Mouse (Mus musculus) left cerebral cortex, adult 9 months (tissue): ENCODE measurements at regions not wholly inside any gene's neighbourhood (a gene's known extent, or its start where the extent isn't known, plus 50 kb on each side); places are given as distances from the start of the nearest gene placed in this dataset.
"Not testable (repeated sequence)": the region's sequence is repeated elsewhere in the genome, so short reads cannot be mapped to it uniquely, and the experiment has no call there.

ENCODE experiments used
- DNase-seq, 2 experiments: peaks; one replicate each; pipeline ENCODE4 v3.0.0; 2022; ENCODE audit warnings: low spot score in 2 of 2

DNA sequence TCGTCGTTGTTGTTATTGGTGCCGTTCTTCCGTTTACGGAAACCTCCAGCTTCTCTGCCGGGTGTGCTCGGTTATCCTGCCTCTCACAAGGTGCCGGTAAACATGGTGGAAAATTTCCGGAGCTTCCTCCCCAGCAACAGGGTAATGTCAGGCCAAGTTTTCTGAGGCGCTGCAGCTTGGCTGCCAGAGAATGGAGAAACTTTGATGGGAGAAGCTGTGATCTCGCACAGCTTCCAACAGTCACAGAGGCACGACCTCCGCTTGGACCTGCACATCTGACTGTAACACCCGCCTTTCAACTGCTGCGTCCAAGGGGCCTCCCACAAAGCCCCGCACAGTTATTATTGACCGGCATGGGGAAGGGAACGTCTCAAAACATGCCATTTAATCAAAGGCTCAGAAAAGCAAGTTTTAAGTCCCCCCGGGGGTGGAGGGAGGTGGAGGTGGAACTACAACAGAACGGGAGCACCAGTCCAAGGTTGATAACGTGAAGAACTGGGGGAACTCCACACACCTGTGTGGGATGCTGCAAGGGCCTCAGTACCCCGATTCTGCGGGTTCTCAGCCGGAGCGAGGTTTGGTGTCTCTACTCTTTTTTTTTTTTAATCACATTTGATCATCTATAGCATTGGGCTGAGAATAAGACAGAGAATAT lies 299.1 kb downstream of the Vrk1 start:
- no peak for DNase-seq

DNA sequence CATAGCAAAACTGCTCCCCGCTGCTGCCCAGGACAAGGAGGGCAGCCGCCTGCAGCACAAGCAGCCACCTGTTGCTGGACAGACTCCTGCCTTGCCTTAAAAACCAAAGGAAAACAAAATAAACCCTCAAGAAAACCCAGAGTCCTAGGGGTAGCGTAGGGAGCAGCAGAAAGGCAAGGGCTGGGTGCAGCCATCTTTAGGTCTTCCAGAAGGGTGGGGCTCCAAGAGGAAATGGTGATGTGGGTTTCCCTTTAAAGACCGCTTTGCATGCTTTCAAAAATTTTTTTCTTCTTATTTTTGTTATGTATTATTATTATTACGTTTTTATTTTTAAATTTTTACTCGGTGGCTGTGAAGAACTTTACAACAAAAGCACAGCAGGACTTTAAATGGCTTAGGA lies 300.1 kb downstream of the Vrk1 start:
- no peak for DNase-seq

DNA sequence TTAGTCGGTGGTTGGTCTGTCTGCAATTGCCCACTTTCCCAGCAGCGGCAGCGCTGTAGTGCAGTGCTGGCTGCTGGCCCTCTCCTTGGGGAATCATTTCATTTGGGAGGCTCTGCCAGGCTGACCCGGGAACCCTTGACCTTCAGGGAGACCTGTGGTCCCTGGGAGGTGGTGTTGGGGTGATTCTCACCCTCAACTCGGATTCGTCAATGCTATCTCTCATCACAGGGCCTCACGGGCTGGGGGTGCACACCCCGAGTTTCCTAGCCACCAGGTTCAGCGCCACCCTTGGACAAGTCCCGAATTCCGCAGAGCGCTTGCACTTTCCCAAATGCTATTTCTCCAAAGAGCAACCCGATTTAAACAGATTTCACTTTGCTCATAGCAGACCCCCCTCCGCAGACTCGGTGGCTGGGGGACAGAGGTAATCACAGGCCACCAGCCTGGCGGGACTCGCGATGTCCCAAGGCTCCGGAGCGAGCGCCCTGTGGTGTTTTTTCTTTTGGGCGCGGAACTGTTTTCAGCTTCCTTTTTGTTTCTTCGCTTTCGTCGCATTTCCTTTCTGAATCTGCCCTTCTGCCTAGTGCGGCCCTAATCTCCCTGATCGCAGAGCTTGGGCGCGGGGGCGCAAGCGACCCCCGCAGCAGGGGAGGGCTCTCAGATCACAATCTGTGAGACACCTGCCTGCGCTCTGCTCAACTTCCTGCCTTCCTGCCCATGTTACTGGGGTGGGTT lies 300.7 kb downstream of the Vrk1 start:
- no peak for DNase-seq

DNA sequence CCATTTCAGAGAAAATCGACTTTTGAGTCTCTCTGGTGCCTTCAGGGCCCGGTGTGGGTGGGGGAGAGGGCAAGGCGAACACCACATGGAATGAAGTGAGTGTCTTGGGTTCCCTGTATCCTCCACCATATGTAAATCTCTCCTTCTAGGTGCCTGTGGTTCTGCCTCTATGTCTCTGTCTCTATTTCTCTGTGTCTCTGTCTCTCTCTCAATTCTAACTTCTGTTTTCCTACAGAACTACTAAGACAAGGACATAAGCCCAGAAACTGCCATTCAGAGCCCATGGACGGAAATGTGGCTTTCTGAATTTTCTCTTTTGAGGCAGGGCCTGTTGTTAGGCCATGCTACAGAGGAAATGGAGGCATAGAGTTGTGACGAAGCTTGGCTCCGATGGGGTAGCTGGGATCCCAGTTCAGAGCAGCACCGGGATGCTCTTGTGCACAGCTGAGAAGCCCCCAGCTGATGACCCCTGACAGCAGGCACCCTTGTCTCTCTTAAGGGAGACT lies 301.3 kb downstream of the Vrk1 start:
- DNase-seq: no peak

DNA sequence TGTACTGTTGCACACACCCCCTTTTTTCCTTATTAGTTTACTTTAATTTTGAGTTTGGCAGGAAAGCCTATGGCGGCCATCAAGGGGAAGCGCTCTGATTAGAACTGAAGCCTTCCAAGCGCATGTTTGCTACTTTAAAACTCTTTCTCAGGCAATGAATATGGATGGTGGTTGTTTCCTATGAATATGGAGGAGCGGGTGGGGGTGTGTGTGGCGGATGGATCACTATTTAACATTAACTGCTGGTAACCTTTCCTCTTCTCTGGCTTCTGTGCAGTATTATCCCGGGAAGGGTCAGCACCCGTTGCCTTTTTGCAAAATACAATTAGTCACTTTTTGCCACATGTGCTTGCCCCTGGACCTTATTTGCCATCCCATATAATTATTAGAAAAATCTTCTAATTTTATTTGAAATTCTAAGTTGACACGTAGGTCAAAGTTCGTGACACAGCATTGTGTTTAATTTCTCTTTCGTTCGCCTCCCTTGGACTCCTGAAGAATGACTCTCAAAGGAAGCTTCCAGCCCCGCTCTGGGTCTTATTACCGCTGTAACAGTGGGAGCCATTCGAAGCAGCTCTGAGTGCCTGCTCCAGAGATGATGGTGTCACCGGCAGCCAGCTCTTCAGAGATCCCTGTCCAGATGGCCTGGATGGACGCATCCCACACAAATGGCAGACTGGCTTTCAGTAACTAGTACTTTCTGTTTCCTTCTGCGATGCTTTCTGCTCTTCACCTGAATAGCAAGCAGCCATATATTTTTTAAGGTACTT lies 302.0 kb downstream of the Vrk1 start:
- DNase-seq: no peak

DNA sequence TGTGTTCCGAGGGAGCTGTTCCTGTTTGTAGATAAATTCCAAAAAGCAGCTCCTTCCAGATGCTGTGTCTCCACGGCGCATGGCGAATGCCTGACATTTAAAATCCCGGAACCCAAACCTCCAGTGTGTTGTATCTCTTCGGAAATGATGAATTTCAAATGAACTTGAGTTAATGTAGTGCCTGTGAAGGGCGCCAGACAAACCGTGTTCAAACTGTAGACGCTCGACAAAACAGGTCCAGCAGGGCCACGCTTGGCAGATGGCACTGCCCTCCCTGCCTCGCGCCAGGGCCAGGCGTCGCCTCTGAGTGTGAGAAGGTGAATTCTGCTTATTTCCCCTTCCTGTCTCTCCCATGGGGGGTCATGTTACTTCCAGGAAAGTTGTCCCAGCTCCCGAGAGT lies 307.7 kb downstream of the Vrk1 start:
- no peak for DNase-seq

DNA sequence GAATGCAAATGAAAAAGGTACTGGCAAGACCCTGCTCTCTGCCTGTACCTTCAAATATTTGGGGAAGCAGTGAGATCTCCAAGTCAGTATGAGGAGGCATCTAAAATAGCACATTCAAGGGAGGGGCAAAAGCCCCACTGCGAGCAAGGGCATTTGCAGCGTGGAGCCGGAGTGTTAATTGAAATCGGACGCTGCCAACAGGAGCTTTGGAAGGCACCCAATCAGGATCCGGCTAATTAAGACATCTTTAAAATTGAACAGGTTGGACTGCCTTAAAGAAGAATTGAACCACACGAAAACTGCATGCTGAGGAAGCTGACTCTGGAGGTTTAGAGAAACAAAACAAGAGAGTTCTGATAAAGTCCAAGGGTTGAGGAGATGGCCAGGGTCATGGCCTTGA lies 311.5 kb downstream of the Vrk1 start:
- DNase-seq: no peak

DNA sequence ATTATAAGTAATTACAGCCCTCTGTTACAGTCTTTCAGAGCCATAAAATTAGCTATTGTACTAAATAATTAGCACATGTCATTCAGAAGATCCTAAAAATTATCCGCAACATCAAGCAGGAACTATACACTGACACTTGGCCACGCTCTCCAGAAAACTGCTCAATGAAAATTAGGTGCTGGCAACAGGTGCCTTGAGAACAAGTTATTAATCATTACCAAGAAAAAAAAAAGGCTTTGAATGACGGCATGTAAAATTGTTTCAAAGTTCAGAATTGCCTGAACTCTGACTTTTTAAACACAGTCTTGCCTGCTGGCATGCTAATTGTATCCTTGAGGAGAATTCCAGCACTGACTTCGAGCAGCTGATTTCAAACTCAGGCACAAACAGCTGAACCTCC lies 316.6 kb downstream of the Vrk1 start:
- no peak for DNase-seq

DNA sequence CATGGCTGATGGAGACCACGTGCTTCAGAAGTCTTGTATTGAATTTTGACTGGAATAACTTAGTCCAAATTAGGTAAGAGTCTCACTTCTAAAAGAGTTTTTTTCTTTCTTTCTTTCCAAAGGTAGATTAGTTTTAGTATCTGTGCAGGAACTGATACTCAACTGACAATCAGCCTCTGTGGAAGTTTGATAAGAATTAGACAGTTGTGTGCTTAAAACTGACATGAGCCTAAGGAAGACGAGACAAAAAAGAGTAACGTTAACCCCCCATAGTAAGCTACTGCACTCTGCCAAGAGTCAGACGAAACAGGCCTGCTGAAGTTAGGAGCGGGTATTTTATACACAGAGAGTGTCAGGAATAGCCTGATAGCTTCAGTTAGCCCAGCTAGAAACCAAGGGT lies 317.3 kb downstream of the Vrk1 start:
- no peak for DNase-seq

DNA sequence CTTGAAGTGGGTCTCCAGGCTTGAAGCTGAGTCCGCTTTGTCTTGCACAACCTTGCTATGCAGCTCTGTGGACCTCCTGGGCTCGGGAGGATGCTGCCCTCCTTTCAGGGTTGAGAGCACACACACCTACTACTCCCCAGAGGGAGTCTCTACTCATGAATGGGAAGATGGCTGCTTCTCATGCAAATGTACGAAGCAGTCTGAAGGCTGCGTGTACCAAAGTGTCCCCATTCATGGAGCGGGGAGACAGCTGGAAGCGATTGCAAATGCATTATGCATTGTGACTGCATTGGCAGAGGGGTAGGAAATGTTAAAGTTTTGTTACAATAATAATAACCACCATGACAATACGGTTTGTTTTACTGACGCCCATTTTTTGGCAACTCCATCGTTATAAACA lies 347.8 kb downstream of the Vrk1 start:
- DNase-seq: no peak

DNA sequence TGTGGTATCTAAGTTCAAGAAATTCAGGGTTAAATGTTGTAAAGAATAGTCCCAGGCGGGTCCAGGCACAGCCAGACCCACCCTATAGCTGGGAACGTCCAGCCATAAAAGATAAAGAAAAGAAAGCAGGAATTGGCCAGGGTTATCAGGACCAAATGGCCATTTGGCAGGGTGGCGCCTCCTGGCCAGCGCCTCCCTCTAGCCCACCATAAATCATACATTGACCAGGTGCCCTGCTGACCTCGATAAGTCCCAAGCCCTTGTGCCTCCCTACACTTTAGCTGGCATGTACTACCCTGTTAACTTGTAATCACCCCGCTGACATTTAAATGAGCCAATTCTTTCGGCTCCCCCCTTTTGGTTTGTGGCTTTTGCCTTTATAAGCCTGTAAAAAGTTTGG lies 351.6 kb downstream of the Vrk1 start:
- not testable (repeated sequence) for DNase-seq

DNA sequence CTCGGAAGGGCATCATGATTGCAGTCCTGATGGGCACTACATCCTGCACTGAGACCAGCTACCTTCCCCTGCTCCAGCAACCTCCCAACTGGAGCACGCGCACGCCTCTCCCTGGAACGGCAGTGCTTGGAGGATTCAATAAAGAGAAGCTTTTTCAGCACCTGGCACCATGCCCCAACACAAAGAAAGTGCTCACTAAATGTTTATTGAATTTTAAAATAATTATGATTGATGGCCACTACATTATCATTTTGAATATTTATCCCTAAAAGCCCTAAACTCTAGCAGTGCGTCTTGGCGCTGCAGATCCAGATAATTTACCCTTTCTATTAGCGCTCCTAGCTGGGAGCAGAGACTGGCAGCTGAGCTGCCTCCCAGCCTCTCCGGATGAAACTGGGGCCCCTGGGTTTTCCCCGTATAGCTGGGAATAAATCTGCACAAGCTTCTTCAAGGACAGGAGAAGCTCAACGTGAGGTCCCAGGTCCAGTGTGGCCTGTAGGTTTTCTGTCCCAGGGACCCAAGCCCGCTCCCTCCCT lies 364.9 kb downstream of the Vrk1 start:
- no peak for DNase-seq

DNA sequence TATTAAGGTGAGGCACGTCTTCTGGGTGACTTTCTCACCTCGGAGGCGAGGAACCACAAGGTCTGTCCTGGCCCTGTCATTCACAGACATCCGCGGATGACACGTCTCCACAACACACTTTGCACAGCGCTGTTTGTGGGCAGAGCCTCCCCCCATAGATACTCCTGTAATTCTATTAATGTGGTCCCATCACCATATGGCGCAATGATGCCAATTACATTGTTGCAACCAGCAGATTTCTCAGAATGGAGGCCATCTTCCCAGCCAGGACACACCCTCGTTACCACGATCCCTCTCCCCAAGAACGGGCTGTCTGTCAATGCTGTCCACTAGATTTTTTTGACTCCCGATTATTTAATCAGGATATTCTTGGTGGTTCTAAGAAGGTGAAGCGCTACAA lies 365.9 kb downstream of the Vrk1 start:
- DNase-seq: no peak

DNA sequence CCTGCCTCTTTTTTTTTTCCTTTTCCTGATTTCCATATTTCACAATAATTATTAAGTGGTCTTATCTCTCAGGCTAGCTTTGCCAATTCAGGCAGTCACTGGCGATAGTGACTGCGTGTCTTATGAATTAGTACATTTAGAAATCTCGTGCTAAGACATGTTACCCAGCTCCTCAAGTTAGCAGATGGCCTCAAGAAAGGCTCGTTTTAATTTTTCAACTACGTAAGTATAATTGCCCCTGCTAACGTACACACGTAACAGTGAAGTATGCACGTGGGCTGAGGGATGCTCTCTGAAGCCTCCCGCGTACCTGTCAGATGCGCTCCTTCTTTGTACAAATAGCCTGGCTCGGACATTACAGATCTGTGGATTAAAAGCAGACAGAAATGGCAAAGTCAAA lies 366.8 kb downstream of the Vrk1 start:
- DNase-seq: no peak

DNA sequence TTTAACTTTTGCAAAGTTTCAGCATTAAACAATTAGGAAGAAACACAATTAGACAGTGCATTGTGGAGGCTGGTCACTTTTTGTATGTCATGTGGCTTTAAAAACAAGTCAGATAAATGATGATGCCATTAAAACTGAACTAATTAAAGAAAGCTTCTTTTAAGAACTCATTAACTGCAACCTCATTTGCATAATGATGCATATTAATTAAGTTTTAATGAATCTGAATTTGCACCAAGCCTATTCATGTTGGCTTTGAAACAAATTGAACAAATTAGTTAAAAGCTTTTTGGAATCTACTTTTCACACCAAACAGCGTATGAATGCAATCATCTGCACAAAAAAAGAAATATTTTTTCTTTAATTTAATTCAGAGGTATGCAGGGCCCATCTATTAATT lies 367.3 kb downstream of the Vrk1 start:
- DNase-seq: no peak

DNA sequence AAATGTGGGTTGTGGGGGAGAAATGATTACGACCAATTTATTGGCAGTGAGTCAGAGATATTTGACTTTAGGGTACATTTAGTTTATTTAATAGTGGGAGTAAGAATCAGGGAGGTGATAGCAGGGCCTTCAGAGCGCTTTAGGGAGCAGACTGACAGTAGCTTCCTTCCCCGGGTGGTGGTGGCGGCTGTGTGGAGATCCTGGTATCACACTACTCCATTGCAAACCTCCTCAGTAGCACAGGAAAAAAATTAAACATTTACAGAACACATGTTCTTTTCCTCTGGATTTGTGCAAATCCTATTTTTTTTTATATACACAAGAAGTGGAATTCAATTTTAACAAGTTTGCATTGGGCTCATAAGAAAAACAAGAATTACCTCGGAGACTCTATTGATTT lies 367.7 kb downstream of the Vrk1 start:
- DNase-seq: no peak

DNA sequence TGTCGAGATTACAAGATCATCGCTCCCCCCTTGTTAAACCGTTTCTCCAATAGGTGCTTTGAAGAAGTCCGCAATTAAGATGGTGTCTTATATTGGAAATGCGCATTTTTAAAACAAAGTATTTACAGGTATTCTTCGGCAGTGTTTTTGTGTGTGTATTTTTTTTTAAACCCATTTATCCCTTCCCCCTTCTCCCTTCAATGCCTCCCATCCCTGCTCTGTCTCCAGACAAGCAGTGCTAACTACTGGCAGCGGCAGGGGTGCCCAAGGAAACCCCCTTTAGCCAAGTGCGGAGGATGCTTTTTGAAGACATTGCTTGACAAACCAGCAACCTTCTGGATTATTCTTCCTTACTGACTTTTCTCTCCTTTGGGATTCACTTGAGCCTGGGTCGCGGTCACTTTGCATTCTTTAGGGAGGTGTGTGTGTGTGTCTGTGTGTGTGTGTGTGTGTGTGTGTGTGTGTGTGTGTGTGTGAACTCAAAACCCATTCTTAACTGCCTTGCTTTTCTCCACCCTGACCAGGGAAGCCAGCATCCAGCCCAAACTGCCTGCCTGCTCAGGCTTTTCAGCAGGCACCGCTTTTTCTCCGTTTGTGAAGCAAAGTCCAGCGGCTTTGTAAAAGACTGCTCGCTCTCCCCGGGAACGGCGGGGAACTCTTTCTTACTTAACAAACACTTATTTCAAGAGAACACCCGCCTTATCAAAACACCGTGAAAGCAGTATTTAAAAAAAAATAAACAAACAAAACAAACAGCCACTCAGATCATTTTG lies 368.5 kb downstream of the Vrk1 start:
- no peak for DNase-seq

DNA sequence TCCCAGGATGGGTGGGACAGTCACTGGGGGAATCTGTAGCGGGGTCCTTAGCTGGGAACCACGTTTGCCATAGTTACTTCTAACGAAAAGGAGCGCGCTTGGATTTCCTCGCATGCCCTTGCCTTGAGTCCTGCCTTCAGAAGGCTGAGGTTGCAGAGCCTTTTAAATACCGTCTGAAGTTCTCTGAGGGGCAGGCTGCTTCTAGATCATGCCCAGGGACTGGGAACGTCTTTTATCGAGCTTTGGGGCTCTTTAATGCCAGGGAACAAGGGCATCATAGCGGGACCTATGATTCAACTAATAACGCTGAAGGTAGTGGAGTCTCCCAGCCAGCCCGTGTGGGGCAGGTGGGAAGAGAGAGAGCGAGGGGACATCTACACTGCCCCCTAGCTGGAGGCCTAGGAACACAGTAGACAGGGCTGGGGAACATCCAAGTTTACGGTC lies 369.1 kb downstream of the Vrk1 start:
- DNase-seq: no peak

DNA sequence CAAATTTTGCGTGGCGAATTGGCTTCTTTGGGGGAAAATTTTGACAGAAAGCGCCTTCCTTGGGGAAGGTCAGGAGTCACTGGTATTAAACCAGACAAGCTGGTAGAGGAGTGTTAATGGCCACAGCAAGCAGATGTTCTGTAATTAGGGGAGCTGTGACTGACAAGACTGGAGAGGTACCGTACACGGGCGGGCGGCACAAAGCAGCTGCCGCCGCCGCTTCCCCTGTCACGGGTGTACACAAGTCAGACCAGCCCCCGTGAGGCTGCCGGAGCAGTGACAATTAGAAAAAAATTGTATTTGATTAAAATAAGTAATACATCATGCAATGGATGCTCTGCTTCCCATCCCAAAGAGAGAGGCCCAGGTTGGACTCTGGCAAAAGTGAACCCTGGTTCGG lies 369.8 kb downstream of the Vrk1 start:
- DNase-seq: no peak

DNA sequence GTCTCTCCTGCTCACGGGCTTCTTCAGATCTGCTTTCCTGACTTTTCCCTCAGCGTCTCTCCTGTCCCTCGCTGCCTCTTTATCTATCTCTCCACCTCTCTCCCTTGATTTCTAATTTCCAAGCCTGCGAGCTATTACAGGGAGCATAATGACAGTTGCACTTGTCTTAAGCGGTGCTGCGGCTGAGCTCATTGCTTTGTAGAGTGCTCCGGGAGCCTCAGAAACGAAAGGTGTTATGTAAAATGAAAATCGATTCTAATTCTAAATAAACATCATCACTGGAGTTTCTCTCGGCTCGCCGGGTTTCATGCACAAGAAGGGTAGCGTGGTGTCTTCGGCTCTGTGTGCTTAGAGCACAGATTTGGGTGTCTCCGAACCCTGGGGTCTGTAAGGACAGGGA lies 371.8 kb downstream of the Vrk1 start:
- no peak for DNase-seq

DNA sequence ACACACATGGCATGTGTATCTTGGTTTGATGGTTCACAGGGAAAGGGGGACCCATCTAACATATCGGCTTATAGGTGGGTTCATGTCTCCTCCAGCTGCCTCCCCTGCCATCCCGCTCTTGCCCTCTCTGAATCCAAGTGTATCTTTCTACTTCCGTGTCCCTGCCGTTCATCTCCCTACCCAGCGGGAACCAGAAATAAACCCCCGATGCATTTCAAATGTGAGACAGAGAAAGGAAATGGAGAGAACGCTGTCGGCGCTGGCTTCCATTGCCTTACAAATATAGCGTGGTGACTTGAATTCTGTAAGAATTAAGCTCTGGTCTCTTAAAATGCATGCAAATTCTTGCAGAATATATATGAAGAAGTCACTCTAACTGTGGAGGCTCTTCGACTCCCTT lies 379.2 kb downstream of the Vrk1 start:
- DNase-seq: no peak

DNA sequence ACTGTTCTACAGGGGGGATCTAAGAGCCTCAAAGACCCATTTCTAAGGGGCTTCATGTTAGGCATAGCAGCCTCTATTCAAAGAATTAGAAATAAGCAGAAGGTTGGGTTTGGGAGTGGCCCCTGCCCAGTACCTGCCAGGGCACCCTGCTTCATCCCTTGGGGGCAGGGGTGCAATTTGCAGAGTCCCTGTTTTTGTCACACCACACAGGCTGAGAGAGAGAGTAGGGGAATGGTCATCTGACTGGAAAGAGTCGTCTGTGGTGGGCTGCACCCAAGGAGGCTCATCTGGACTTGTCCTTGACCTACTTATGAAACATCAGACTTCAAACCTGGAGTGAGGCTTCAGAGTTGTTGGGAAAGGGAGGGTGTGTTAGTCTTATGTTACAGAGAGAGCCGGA lies 382.3 kb downstream of the Vrk1 start:
- DNase-seq: no peak
